Mouse (Mus musculus) gastrocnemius, postnatal 4 days (tissue): ENCODE measurements around the gene Vmn1r232. TPM values are rescaled to one million over a fixed set of nuclear protein-coding genes. Genes with fewer than 3 reads are reported as not detected.

Experiments used
- DNase-seq, 2 experiments: peaks; one replicate each; pipeline ENCODE4 v3.0.0; 2021 to 2022; ENCODE audit warnings: low spot score in 2 of 2, mixed read lengths in 2 of 2
- long read RNA-seq, 2 experiments: library from polyadenylated mRNA; stranded (forward); transcript quantifications; one replicate each; pipeline ENCODE4 v2.0.0; 2021
- total RNA-seq, 2 experiments: library from RNA; stranded (reverse); gene quantifications; 2 replicates each; pipeline ENCODE4 v1.2.3; 2021

Vmn1r232 gene
- not detected for total RNA-seq
- long read RNA-seq, experiment 1: 0 reads
- long read RNA-seq, experiment 2: 0 reads

DNA sequence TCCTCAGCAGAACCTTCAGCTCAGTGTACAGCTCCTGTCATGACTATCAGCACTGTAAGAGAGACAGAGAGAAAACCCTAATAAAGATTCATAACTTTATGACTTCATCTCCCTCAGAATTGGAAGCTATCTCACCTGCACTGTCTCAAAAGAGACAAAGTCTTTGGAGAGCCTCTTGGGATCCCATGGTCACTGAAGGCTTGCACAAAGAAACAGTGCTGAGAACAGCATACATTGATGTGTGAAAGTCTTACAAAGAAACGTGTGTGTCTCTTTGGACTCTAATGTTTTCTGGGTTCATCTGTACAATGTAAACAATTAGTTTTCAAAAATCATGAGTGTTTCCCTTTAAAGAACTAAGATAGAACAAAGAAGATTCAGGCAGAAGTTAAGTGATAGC lies at the start of gene Vmn1r232:
TSS of gene Vmn1r232 (minus strand) at position 101 of the 400 bp plus-strand sequence.
- no peak for DNase-seq

DNA sequence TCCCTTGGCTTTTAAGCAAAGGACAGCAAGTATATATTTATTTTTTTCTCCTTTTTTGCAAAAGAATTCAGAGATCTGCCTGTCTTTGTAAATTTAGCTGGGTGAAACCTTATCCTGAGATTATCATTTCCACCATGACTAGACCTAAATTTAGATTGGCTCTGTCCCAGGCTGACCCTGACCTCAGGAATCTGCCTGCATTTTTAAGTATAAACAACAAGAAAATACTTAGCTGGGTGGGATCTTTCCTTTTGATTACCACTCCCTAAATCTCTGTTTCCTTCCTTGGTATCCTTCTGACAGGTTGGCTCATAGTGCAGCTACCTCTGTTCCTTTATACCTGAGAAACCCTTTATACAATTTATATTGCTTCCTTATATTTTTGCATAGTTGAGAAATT lies 47.2 kb upstream of the Vmn1r232 start:
- DNase-seq: no peak

DNA sequence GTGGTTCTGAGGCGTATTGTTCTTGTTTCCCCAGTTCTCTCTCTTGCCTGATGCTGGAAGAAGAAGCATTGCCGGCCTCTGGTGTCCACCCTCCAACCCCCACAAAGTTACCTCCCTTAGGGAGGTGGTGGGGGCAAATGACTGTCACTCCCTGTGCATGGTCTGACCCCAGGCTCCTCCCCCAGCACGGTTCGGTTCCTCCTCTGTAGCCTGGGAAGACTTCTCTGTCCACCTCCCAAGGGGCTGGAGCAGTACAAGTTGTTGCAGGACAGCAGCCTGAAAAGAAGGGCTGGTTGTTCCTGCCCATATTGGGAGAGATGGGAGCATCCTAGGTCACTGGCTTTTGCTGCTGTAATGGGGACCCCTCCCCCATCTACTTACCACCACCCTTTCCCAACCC lies 45.9 kb upstream of the Vmn1r232 start:
- no peak for DNase-seq

DNA sequence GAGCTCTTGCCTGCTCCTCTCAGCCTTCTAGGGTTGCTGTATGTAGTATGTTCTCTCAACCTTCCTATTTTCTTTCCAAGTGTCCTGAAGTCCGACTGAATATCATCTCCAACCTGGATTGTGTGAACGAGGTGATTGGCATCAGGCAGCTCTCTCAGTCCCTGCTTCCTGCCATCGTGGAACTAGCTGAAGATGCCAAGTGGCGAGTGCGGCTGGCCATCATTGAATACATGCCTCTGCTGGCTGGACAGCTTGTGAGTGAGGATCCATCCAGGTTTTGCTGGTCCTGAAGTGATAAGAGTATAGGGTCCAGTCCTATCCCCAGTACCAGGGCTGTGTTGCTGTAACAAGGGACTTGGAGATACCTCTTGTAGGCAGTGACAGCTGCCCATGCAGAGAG lies 40.9 kb upstream of the Vmn1r232 start:
- no peak for DNase-seq

DNA sequence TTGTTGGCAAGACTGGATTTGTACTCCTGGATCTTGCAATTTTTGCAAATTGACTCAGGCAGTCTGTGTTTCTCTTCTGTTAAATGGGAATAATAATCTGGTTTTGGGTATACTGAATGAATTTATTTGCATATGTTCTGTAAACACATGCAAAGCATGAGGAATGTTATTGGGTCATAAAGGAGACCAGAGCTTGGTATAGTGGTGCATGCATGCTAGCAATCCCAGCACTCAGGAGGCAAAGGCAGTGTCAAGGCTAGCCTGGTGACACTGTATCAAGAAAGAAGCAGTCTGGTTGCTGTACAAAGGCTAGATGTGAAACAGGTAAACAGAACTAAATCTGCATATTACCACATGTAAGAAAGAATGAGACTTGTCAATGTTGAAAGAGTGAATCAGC lies 27.1 kb upstream of the Vmn1r232 start:
- DNase-seq: no peak

DNA sequence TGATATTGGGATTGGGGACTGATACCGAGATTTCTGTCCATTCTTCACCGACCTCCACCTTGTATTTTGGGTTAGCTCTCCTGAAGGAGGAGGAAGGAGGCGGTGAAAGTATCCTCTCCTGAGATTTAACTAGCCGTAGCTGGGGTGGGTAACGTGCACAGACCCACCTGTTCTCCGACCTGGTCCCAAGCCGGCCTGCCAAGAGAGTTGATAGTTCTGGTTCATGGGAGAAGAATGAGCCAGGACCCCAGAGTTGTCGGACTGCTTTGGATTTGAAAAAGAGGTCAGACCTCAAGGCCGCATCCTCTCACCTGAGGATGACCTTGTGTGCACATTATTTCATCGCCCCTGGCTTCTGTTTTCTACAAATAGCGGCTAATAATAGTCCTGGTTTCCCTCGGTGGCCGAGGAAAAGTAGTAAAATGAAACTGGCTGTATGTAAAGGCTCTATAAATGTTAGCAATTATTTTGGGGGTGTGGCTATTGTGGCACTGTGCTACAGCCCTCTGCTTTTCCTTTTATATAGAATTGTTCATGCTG lies 26.6 kb upstream of the Vmn1r232 start:
- peak in 1 of 2 experiments; percentile 14 for DNase-seq

DNA sequence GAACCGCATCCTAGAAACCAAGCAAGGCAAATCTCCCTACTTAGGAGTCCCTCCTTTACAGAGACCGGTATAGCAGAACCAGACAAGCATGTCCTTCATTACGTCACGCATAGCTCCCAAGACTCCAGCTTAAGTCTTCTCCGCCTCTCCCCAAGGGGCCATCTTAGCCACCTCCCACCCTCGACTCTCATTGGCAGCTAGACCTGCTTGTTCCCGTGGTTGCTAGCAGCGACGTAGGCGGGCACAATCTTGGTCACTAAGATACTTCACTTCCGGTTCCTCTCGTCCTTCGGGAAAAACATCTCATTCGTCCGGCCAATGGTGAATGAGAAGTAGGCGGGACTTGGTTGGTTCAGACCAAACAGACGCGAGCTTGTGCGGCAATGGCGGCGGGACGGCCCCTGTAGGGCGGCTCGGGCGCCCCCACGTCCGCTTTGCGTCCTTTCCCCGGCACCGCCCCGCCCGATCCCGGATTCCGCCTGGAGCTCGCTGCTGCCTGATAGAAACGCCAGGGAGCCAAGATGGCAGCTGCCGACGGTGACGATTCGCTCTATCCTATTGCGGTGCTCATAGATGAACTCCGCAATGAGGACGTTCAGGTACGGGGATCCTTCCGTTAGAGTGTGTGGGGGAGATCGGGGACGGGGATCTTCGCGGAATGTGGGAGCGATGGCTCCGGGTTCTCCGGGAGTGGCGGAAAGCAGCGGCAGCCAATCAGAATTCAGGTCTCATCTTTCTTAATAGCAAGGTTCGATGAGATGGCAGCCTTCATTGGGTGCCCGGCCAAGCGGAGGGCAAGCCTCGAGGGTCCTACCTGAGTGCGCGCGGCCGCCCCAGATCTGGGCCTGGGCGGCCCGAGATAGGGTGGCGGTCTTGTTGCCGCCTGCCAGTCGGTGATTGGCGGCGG lies 25.7 kb upstream of the Vmn1r232 start, which contains the start of gene Ppp2r1a:
TSS of gene Ppp2r1a (plus strand) at position 327 of the 907 bp plus-strand sequence.
- DNase-seq: peak; percentile 97

GRCm38 (mm10) chr17:20944226-20944625 lies 24.7 kb upstream of the Vmn1r232 start:
- no peak for DNase-seq

- DNase-seq: no peak
These were observed 14.5 kb downstream of the Vmn1r232 start, which contains the start of gene Vmn1r231 for GRCm38 (mm10) chr17:20904991-20905390. Gene Vmn1r231 (minus strand): TSS chr17:20905091.

Other genes starting within 250 kb of the Vmn1r232 start
- gene Vmn1r226, start 236.9 kb downstream of the Vmn1r232 start, total RNA-seq: not detected
- gene Vmn1r227, start 189.9 kb downstream of the Vmn1r232 start, total RNA-seq: not detected
- not detected for gene Vmn1r228, start 133.6 kb downstream of the Vmn1r232 start, total RNA-seq
- gene Vmn1r229, start 108.2 kb downstream of the Vmn1r232 start, total RNA-seq: not detected
- gene Vmn1r230, start 79.3 kb downstream of the Vmn1r232 start, total RNA-seq: not detected
- gene Vmn1r231, start 14.6 kb downstream of the Vmn1r232 start, total RNA-seq: not detected
- gene Ppp2r1a, start 25.6 kb upstream of the Vmn1r232 start, total RNA-seq: 100 to 1,000 TPM; 190 to 213 TPM
- not detected for gene Vmn1r233, start 76.8 kb upstream of the Vmn1r232 start, total RNA-seq
- gene Zfp160, start 89.2 kb upstream of the Vmn1r232 start, total RNA-seq: 10 to 100 TPM; 16.3 to 19.8 TPM